Mouse (Mus musculus): ENCODE results near the gene Rab11fip3. TPM values are rescaled to one million over a fixed set of nuclear protein-coding genes. Genes with fewer than 3 reads are reported as not detected.
A peak's percentile ranks its signal among the peaks of the same experiment; 100 is the strongest.
"Not testable (repeated sequence)": the region's sequence is repeated elsewhere in the genome, so short reads cannot be mapped to it uniquely, and the experiment has no call there.

The Rab11fip3 gene
- polyA plus RNA-seq, 1 experiment from 2014 or later = 19.5 TPM

DNA sequence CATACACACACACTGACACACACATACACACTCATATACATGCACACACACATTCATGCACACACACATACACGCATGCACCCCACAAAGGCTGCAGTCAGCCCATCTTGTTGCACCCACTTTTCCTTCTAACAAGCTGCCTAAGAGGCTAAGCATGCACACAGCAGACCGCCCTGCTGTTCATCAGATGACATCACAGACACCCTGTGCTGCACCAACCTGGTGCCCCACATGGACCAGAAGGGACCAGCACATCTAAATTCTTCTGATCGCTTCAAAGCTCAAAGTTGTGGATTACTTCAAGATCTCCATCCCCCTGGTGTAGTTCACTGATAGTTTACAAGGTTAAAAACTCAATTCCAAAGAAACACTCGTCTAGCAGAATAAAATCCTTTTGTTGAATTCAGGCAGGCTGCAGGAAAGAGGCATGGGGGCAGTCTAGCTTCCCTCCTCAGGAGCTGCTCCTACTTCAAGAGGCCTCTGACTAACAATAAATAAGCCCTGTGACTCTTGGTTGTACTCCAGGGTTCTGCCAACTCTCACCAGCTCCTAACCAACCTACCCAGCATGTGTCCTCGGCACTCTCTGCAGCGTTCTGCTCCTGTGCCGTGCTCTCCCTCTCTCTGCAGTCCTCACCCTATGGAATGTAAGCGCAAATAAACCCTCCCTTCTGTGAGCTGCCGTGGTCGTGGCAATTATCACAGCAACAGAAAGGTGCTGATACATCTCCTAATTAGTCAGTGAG lies 22.9 kb downstream of the Rab11fip3 start:
- Histone ChIP-seq H3K9me3 (no peaks in the 10 kb centered on the region), H3K27ac (no peak overlapping the region)
- WGBS = 56% methylated on average over 10 of the region's 10 CpGs

GRCm38 (mm10) chr17:26045285-26045684 lies 24.1 kb downstream of the Rab11fip3 start:
- Histone ChIP-seq H3K9ac (no peak overlapping the region), H3K4me1 (peaks cover 10% of the 10 kb centered on the region), H3K4me3 (no peak overlapping the region), H3K4me2 (replicated peaks) (no peak overlapping the region), H3K27ac (no peak overlapping the region), H3K36me3 (peaks cover 4% of the 10 kb centered on the region; the same call in 1 of the 2 replicates), H3K9me3 (no peaks in the 10 kb centered on the region), H3K27me3 (no peaks in the 10 kb centered on the region)
- 58% methylated on average over 4 of the region's 4 CpGs for WGBS
- ATAC-seq (ENCODE audit: low FRiP score, low read depth) = no peak

More for the DNA sequence above, 22.9 kb downstream of the Rab11fip3 start:
- H3K27me3 ChIP-seq = no peaks in the 10 kb centered on the region
- no peak overlapping the region for H3K4me3 ChIP-seq
- H3K4me1 ChIP-seq = peaks cover 10% of the 10 kb centered on the region
- H3K36me3 ChIP-seq = peaks cover 9% of the 10 kb centered on the region; the same call in 1 of the 2 replicates
- H3K9ac ChIP-seq = no peak overlapping the region
- ATAC-seq (ENCODE audit: low FRiP score, low read depth) = no peak
- no peak overlapping the region for H3K4me2 ChIP-seq (replicated peaks)

DNA sequence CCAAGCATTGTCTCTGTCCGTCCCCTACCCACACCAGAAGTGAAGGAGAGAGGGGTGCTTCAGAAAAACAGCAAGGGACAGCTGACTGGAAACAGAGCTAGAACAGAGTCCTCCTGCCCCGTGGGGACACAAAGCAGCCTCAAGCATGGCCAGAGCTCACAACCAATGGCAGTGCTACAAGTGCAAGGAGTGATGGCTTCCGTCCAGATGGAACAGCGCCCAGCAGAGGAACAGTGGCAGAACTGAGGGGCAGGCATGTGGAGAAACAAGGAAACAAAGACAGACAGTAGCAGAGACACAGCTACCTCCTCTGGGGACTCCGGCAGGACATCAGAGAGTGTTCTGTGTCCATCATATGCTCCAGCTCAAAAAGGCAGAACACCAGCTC lies 26.1 kb downstream of the Rab11fip3 start:
- no peak overlapping the region for H3K4me3 ChIP-seq
- no peak overlapping the region for H3K4me2 ChIP-seq (replicated peaks)
- no peaks in the 10 kb centered on the region for H3K9me3 ChIP-seq
- peak overlapping the region; percentile 28; the same call in 1 of the 2 replicates for H3K27ac ChIP-seq
- H3K9ac ChIP-seq = no peak overlapping the region; the same call in 1 of the 2 replicates
- peaks cover 10% of the 10 kb centered on the region for H3K4me1 ChIP-seq
- H3K36me3 ChIP-seq = peaks cover 4% of the 10 kb centered on the region; the same call in 1 of the 2 replicates
- H3K27me3 ChIP-seq = no peaks in the 10 kb centered on the region
- no peak for ATAC-seq (ENCODE audit: low FRiP score, low read depth)
- 72% methylated on average over 5 of the region's 5 CpGs for WGBS

GRCm38 (mm10) chr17:26042599-26043248 lies 26.6 kb downstream of the Rab11fip3 start:
- Histone ChIP-seq H3K4me1 (peaks cover 10% of the 10 kb centered on the region), H3K4me3 (no peak overlapping the region), H3K27ac (peak overlapping the region; percentile 28; the same call in 1 of the 2 replicates), H3K4me2 (replicated peaks) (no peak overlapping the region), H3K27me3 (no peaks in the 10 kb centered on the region), H3K36me3 (peaks cover 4% of the 10 kb centered on the region; the same call in 1 of the 2 replicates), H3K9ac (no peak overlapping the region; the same call in 1 of the 2 replicates), H3K9me3 (no peaks in the 10 kb centered on the region)
- 81% methylated on average over 13 of the region's 13 CpGs for WGBS
- no peak for ATAC-seq (ENCODE audit: low FRiP score, low read depth)

DNA sequence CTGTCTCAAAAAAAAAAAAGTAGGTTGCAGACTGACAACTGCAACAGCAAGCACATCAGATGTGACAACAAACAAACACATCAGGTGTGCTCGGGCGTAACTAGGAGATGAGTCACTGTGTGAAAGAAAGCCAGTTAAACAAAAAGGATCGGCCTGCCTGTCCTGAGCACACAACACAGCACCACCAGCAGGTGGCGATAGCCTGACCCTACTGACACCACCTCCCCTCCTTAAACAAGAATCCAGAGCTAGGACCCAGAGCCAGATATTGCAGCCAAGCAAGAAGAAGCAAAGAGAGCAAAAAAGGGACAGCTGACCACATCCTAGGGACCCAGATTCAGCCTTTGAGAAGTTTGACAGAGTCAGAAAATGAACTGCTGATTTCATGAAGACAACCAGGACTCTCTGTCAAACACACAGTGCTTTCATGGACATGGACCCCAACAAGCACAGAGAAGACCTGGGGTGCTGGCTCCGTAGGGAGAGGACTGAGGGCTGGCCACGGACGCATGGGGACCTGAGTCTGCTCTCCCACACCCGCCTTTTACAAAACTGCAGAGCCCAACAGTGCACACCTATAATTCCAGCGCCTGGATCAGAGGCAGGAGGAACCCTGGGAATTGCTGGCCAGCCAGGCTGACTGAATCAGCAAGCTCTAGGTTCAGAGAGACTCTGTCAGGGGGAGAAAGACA lies 28.1 kb downstream of the Rab11fip3 start:
- H3K27me3 ChIP-seq = no peaks in the 10 kb centered on the region
- 49% methylated on average over 9 of the region's 9 CpGs for WGBS
- no peak overlapping the region for H3K27ac ChIP-seq
- H3K4me2 ChIP-seq (replicated peaks) = no peak overlapping the region
- no peaks in the 10 kb centered on the region for H3K9me3 ChIP-seq
- no peak for ATAC-seq (ENCODE audit: low FRiP score, low read depth)
- H3K4me1 ChIP-seq = peaks cover 7% of the 10 kb centered on the region; the same call in 1 of the 2 replicates
- no peak overlapping the region for H3K4me3 ChIP-seq
- peaks cover 8% of the 10 kb centered on the region for H3K36me3 ChIP-seq
- no peak overlapping the region for H3K9ac ChIP-seq

- H3K27me3 ChIP-seq; ATAC-seq (ENCODE audit: low FRiP score, low read depth); H3K4me1 ChIP-seq; H3K9me3 ChIP-seq; H3K9ac ChIP-seq; H3K27ac ChIP-seq; H3K4me2 ChIP-seq (replicated peaks); H3K4me3 ChIP-seq: not testable (repeated sequence)
- H3K36me3 ChIP-seq = peaks cover 13% of the 10 kb centered on the region
- 90% methylated on average over 8 of the region's 8 CpGs for WGBS
These were observed 28.6 kb downstream of the Rab11fip3 start for GRCm38 (mm10) chr17:26040711-26041110.

DNA sequence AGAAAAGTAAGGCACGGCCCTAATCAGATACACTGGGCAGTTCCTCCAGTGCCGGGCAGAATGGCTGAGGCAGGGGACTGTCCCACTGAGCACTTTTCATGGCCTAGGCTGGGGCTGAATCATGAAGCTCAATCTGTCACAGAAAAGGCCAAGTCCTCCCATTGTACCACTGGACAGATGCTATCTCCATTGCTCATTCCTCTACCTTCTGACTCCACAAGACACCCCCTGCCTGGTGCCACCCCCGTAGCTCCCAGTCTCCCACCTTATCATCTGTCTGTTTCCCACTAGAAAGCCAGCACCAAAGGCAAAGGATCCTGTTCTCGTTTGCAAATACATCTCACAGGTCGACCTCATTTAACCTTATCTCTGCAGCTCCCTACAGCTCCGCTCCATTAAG lies 37.3 kb downstream of the Rab11fip3 start:
- no peak overlapping the region for H3K9ac ChIP-seq
- H3K36me3 ChIP-seq = peaks cover 59% of the 10 kb centered on the region
- H3K27ac ChIP-seq = no peak overlapping the region
- H3K27me3 ChIP-seq = no peaks in the 10 kb centered on the region
- no peak for ATAC-seq (ENCODE audit: low FRiP score, low read depth)
- no peak overlapping the region for H3K4me3 ChIP-seq
- H3K4me2 ChIP-seq (replicated peaks) = no peak overlapping the region
- 76% methylated on average over 6 of the region's 6 CpGs for WGBS
- H3K4me1 ChIP-seq = 0 out of 2 replicates have a peak, but pooled peaks cover 8% of the 10 kb centered on the region
- no peaks in the 10 kb centered on the region for H3K9me3 ChIP-seq

DNA sequence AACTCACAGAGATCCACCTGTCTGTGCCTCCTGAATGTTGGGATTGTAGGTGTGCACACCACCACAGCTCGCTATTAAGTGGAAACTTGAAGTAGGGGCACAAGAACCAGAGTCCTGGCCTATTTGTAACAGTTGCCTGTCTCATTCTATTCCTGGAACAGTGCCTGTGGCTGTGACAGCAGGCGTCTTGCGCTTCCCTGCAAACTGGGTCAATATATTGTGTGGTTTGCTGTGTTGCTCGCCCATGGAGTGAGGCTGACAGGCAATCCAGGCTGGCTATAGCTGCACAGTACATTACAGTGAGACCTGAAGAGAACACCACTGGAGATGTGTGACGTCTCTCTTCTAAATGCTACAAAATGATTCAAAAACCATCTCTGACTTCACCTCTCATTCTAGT lies 37.8 kb downstream of the Rab11fip3 start:
- no peak overlapping the region for H3K9ac ChIP-seq
- peaks cover 60% of the 10 kb centered on the region for H3K36me3 ChIP-seq
- no peaks in the 10 kb centered on the region for H3K27me3 ChIP-seq
- WGBS = 94% methylated on average over 5 of the region's 5 CpGs
- H3K27ac ChIP-seq = no peak overlapping the region
- H3K4me3 ChIP-seq = no peak overlapping the region
- no peak for ATAC-seq (ENCODE audit: low FRiP score, low read depth)
- H3K9me3 ChIP-seq = no peaks in the 10 kb centered on the region
- 0 out of 2 replicates have a peak, but pooled peaks cover 8% of the 10 kb centered on the region for H3K4me1 ChIP-seq
- H3K4me2 ChIP-seq (replicated peaks) = no peak overlapping the region

GRCm38 (mm10) chr17:26028261-26028660 lies 41.1 kb downstream of the Rab11fip3 start:
- no peak for ATAC-seq (ENCODE audit: low FRiP score, low read depth)
- 70% methylated on average over 4 of the region's 4 CpGs for WGBS

DNA sequence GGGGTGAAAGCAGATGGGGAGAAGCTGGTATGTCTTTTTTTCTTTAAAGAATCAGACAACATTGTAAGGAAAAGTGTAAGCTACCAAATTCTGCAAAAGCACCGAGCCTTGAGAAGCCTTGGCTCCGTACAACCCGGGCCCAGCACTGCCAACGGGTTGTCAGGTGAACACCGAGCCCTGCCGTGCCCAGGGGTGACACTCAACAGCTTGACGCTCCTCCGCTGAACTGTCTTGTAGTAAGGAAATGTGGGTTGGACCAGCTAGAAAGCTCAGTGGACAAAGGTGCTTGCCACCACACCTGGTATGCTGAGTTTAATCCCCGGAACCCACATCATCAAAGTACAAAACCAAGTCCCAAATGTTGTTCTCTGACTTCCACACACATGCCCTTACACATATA lies 44.7 kb downstream of the Rab11fip3 start:
- 93% methylated on average over 9 of the region's 9 CpGs for WGBS
- Histone ChIP-seq H3K36me3 (peaks cover 48% of the 10 kb centered on the region), H3K4me2 (replicated peaks) (no peak overlapping the region)

More at GRCm38 (mm10) chr17:26028261-26028660, 41.1 kb downstream of the Rab11fip3 start:
- no peaks in the 10 kb centered on the region for H3K27me3 ChIP-seq
- H3K4me3 ChIP-seq = no peak overlapping the region
- H3K4me1 ChIP-seq = 0 out of 2 replicates have a peak, but pooled peaks cover 8% of the 10 kb centered on the region
- peaks cover 50% of the 10 kb centered on the region for H3K36me3 ChIP-seq
- H3K27ac ChIP-seq = no peak overlapping the region
- no peak overlapping the region for H3K9ac ChIP-seq
- H3K9me3 ChIP-seq = no peaks in the 10 kb centered on the region
- no peak overlapping the region for H3K4me2 ChIP-seq (replicated peaks)

DNA sequence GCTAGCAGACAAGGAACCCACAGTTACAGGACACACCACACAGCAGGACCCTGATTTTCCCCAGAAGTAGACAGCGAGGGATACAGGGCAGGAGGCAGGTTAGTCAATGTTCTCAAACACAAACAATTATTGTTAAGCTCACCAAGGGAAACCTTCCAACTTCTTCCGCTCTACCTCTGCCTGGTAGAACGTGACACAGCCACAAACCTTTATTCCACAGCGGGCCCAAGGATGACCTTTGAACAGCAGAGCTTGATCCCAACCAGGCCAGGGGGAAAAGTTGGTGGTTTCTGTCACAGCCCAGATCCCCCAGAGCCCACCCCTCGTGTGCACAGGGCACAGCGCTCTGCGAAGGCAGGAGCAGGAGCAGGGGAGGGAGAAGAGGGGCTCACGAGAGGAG lies 45.4 kb downstream of the Rab11fip3 start:
- no peak overlapping the region for H3K27ac ChIP-seq
- H3K9me3 ChIP-seq = no peaks in the 10 kb centered on the region
- H3K9ac ChIP-seq = no peak overlapping the region
- WGBS = 91% methylated on average over 8 of the region's 8 CpGs
- ATAC-seq (ENCODE audit: low FRiP score, low read depth) = no peak
- H3K4me2 ChIP-seq (replicated peaks) = no peak overlapping the region
- no peak overlapping the region for H3K4me3 ChIP-seq
- H3K36me3 ChIP-seq = peaks cover 48% of the 10 kb centered on the region
- no peaks in the 10 kb centered on the region for H3K27me3 ChIP-seq
- 0 out of 2 replicates have a peak, but pooled peaks cover 5% of the 10 kb centered on the region for H3K4me1 ChIP-seq

More for the DNA sequence above, 44.7 kb downstream of the Rab11fip3 start:
- Histone ChIP-seq H3K4me1 (0 out of 2 replicates have a peak, but pooled peaks cover 8% of the 10 kb centered on the region), H3K27me3 (no peaks in the 10 kb centered on the region), H3K27ac (no peak overlapping the region), H3K9me3 (no peaks in the 10 kb centered on the region), H3K9ac (no peak overlapping the region), H3K4me3 (no peak overlapping the region)
- ATAC-seq (ENCODE audit: low FRiP score, low read depth) = no peak

GRCm38 (mm10) chr17:26023181-26023580 lies 46.2 kb downstream of the Rab11fip3 start:
- Histone ChIP-seq H3K27ac (no peak overlapping the region), H3K4me3 (no peak overlapping the region), H3K4me1 (0 out of 2 replicates have a peak, but pooled peaks cover 3% of the 10 kb centered on the region), H3K4me2 (replicated peaks) (no peak overlapping the region), H3K9me3 (no peaks in the 10 kb centered on the region), H3K9ac (no peak overlapping the region), H3K36me3 (peaks cover 52% of the 10 kb centered on the region), H3K27me3 (no peaks in the 10 kb centered on the region)
- 93% methylated on average over 5 of the region's 5 CpGs for WGBS
- ATAC-seq (ENCODE audit: low FRiP score, low read depth) = no peak
